In genomic region chr9:93098008-93098581, GRCm38 (mm10) we compare ENCODE assay signal across 23 mouse cellular contexts.
DNase-seq lines count a peak whose midpoint lies in the region; ATAC-seq and TF ChIP-seq lines count a peak whose summit lies in the region.
"Had no signal": no experiment of that assay in that cellular context is flagged by ENCODE, and none has a peak within 500 bp of the region (broad histone marks: within the 10 kb centered on the region; RNA-seq: fewer than 3 reads in every experiment).

No protein-coding gene starts in this region.

- H3K27me3 ChIP-seq in forebrain, embryonic 15.5 days: no peaks in the 10 kb centered on the region
- no peaks in the 10 kb centered on the region for H3K27me3 ChIP-seq in forebrain, embryonic 12.5 days
- H3K27me3 ChIP-seq in midbrain, embryonic 13.5 days: no peaks in the 10 kb centered on the region
- no peaks in the 10 kb centered on the region for H3K27me3 ChIP-seq in midbrain, embryonic 11.5 days (ENCODE audit: control insufficient read depth, insufficient read depth, low read length)
- H3K27me3 ChIP-seq: CH12.LX; embryonic facial prominence, embryonic 13.5 days; heart, embryonic 15.5 days had no signal

- no peak for TF ChIP-seq POLR2A in brain, embryonic 14.5 days (IDR thresholded peaks at IDR 0.05; ENCODE audit: borderline replicate concordance, extremely low read depth, insufficient read depth, insufficient read length, poor library complexity, severe bottlenecking)

- no peaks in the 10 kb centered on the region for H3K9me3 ChIP-seq in forebrain, embryonic 15.5 days
- H3K9me3 ChIP-seq in forebrain, embryonic 12.5 days: no peaks in the 10 kb centered on the region
- no peaks in the 10 kb centered on the region for H3K9me3 ChIP-seq in midbrain, embryonic 13.5 days
- H3K9me3 ChIP-seq in midbrain, embryonic 11.5 days (ENCODE audit: control insufficient read depth, low read length): no peaks in the 10 kb centered on the region
- H3K9me3 ChIP-seq: embryonic facial prominence, embryonic 13.5 days; heart, embryonic 15.5 days; hindbrain, embryonic 10.5 days had no signal

- H3K4me1 ChIP-seq in forebrain, embryonic 15.5 days: peaks cover 4% of the 10 kb centered on the region
- H3K4me1 ChIP-seq in forebrain, embryonic 12.5 days: no peaks in the 10 kb centered on the region
- H3K4me1 ChIP-seq in midbrain, embryonic 13.5 days (replicated peaks): no peaks in the 10 kb centered on the region
- H3K4me1 ChIP-seq in midbrain, embryonic 11.5 days (ENCODE audit: control insufficient read depth, insufficient read depth, low read length): no peaks in the 10 kb centered on the region
- H3K4me1 ChIP-seq: embryonic facial prominence, embryonic 13.5 days; heart, embryonic 15.5 days; hindbrain, embryonic 10.5 days had no signal

- no peak for DNase-seq in midbrain, embryonic 11.5 days (ENCODE audit: low spot score, missing footprints)
- peak; percentile 67 for DNase-seq in brain, embryonic 14.5 days (ENCODE audit: low read depth)
- peak; percentile 20 for DNase-seq in retina, postnatal 1 day
- DNase-seq in urinary bladder, postnatal 10 days (ENCODE audit: low spot score): no peak
- DNase-seq: adrenal gland, adult 8-10 months; adrenal gland, postnatal 36 days; cerebellum, adult 11-12 months; cerebellum, adult 9-10 months; cerebellum, postnatal 25 days; gastrocnemius, postnatal 10 days; heart, adult 2 months; heart, postnatal 14 days had no signal

- TF ChIP-seq CTCF in brain, embryonic 14.5 days (IDR thresholded peaks at IDR 0.05; ENCODE audit: borderline replicate concordance, extremely low read depth, insufficient read depth, insufficient read length): no peak

- H3K36me3 ChIP-seq in forebrain, embryonic 15.5 days: no peaks in the 10 kb centered on the region
- no peaks in the 10 kb centered on the region for H3K36me3 ChIP-seq in forebrain, embryonic 12.5 days (replicated peaks)
- H3K36me3 ChIP-seq in midbrain, embryonic 13.5 days: no peaks in the 10 kb centered on the region
- no peaks in the 10 kb centered on the region for H3K36me3 ChIP-seq in midbrain, embryonic 11.5 days (ENCODE audit: control insufficient read depth, insufficient read depth, low read length)
- H3K36me3 ChIP-seq: embryonic facial prominence, embryonic 13.5 days; heart, embryonic 15.5 days; hindbrain, embryonic 10.5 days had no signal

- peak; percentile 81 for ATAC-seq in forebrain, embryonic 15.5 days (replicated peaks)
- no peak for ATAC-seq in forebrain, embryonic 12.5 days (ENCODE audit: low FRiP score)
- 0 out of 2 replicates have a peak, but pooled peaks have one; percentile 65 for ATAC-seq in midbrain, embryonic 13.5 days
- ATAC-seq in midbrain, embryonic 11.5 days (ENCODE audit: low FRiP score): no peak
- ATAC-seq: hindbrain, embryonic 16.5 days; inflammation-experienced regulatory T-cells, adult 6 months; intestine, postnatal 0 days had no signal

- H3K9ac ChIP-seq in forebrain, embryonic 15.5 days (replicated peaks): no peak overlapping the region
- no peak overlapping the region for H3K9ac ChIP-seq in forebrain, embryonic 12.5 days
- no peak overlapping the region for H3K9ac ChIP-seq in midbrain, embryonic 13.5 days (replicated peaks)
- H3K9ac ChIP-seq in midbrain, embryonic 11.5 days (ENCODE audit: low read length): no peak overlapping the region
- H3K9ac ChIP-seq: embryonic facial prominence, embryonic 13.5 days; heart, embryonic 15.5 days had no signal

- no peak overlapping the region for H3K4me2 ChIP-seq in forebrain, embryonic 15.5 days (replicated peaks)
- H3K4me2 ChIP-seq in forebrain, embryonic 12.5 days: no peak overlapping the region
- no peak overlapping the region for H3K4me2 ChIP-seq in midbrain, embryonic 13.5 days (replicated peaks)
- H3K4me2 ChIP-seq in midbrain, embryonic 11.5 days: no peak overlapping the region
- H3K4me2 ChIP-seq: embryonic facial prominence, embryonic 13.5 days; heart, embryonic 11.5 days; heart, embryonic 15.5 days had no signal

- H3K27ac ChIP-seq in forebrain, embryonic 15.5 days (replicated peaks): no peak overlapping the region
- H3K27ac ChIP-seq in forebrain, embryonic 12.5 days: no peak overlapping the region
- no peak overlapping the region for H3K27ac ChIP-seq in midbrain, embryonic 13.5 days
- no peak overlapping the region for H3K27ac ChIP-seq in midbrain, embryonic 11.5 days (ENCODE audit: low read depth, low read length)
- H3K27ac ChIP-seq: embryonic facial prominence, embryonic 13.5 days; heart, adult 2 months; heart, embryonic 15.5 days; hindbrain, embryonic 10.5 days had no signal

- no peak overlapping the region for H3K4me3 ChIP-seq in forebrain, embryonic 15.5 days
- H3K4me3 ChIP-seq in forebrain, embryonic 12.5 days (replicated peaks): no peak overlapping the region
- H3K4me3 ChIP-seq in midbrain, embryonic 13.5 days (replicated peaks): no peak overlapping the region
- no peak overlapping the region for H3K4me3 ChIP-seq in midbrain, embryonic 11.5 days (ENCODE audit: low read depth, low read length)
- H3K4me3 ChIP-seq: embryonic facial prominence, embryonic 13.5 days; heart, adult 2 months; heart, embryonic 15.5 days; hindbrain, embryonic 10.5 days had no signal

- 43% methylated on average over 1 of the region's 1 CpGs for WGBS in forebrain, embryonic 15.5 days
- 71% methylated on average over 1 of the region's 1 CpGs for WGBS in forebrain, embryonic 12.5 days
- WGBS in midbrain, embryonic 13.5 days: 74% methylated on average over 1 of the region's 1 CpGs
- WGBS in midbrain, embryonic 11.5 days: 88% methylated on average over 1 of the region's 1 CpGs

Comparison
In these comparisons a context has a peak if more than half of its experiments do, and no peak if none do; other contexts are left out.
1. ATAC-seq: peak in forebrain, embryonic 15.5 days (single experiment) and midbrain, embryonic 13.5 days (single experiment); none in forebrain, embryonic 12.5 days (single experiment) and midbrain, embryonic 11.5 days (single experiment).
2. DNase-seq: peak in brain, embryonic 14.5 days (single experiment) and retina, postnatal 1 day (single experiment); none in midbrain, embryonic 11.5 days (single experiment) and urinary bladder, postnatal 10 days (single experiment).